Mouse (Mus musculus) kidney, postnatal 0 days (tissue): Measurements from ENCODE around the gene Fam184b. TPM values are rescaled to one million over a fixed set of nuclear protein-coding genes. Genes with fewer than 3 reads are reported as not detected.

Source experiments
- ATAC-seq: fragments of 200-750 bp; cut with Nextera tagmentation; replicated peaks from 2 replicates; pipeline ENCODE4 v1.8.0; 2017; ENCODE audit warnings: low read depth, moderate number of reproducible peaks, moderate TSS enrichment, moderate library complexity; ENCODE audit not compliant: low FRiP score
- DNase-seq: peaks from one replicate; pipeline ENCODE4 v3.0.0-alpha.2; 2016; ENCODE audit warnings: low spot score
- H3K27ac ChIP-seq: fragments of 300-500 bp; sonication (generic); 2 replicates; pipeline ENCODE4 v1.5.1; 2014; ENCODE audit warnings: mild to moderate bottlenecking
- H3K27me3 ChIP-seq: fragments of 300-500 bp; sonication (generic); 2 replicates; pipeline ENCODE4 v1.6.1; 2014; ENCODE audit warnings: low read length, mixed read lengths; ENCODE audit not compliant: insufficient read depth
- H3K36me3 ChIP-seq: fragments of 300-500 bp; sonication (generic); 2 replicates; pipeline ENCODE4 v1.6.1; 2014; ENCODE audit warnings: low read length, mixed read lengths; ENCODE audit not compliant: insufficient read depth
- H3K4me1 ChIP-seq: fragments of 300-500 bp; sonication (generic); replicated peaks from 2 replicates; pipeline ENCODE4 v1.6.1; 2014; ENCODE audit warnings: antibody characterized with exemption, low read length, mixed read lengths; ENCODE audit not compliant: insufficient read depth
- H3K4me2 ChIP-seq: fragments of 300-500 bp; sonication (generic); 2 replicates; pipeline ENCODE4 v1.6.1; 2014; ENCODE audit warnings: mild to moderate bottlenecking, low read length, moderate library complexity, mixed read lengths
- H3K4me3 ChIP-seq: fragments of 300-500 bp; sonication (generic); replicated peaks from 2 replicates; pipeline ENCODE4 v1.5.1; 2014; ENCODE audit warnings: low read depth, low read length
- H3K9ac ChIP-seq: fragments of 300-500 bp; sonication (generic); 2 replicates; pipeline ENCODE4 v1.6.1; 2014; ENCODE audit warnings: low read depth, low read length
- H3K9me3 ChIP-seq: fragments of 300-500 bp; sonication (generic); replicated peaks from 2 replicates; pipeline ENCODE4 v1.6.1; 2016; ENCODE audit warnings: low read length, inconsistent platforms, mixed read lengths
- CTCF ChIP-seq: IDR thresholded peaks from 2 replicates; pipeline ENCODE4 v1.5.1; 2016; ENCODE audit warnings: antibody characterized with exemption, low read depth, mild to moderate bottlenecking, moderate library complexity
- WGBS: fragments of 180-500 bp; shearing (Covaris S2); extraction: QIAGEN DNeasy Blood & Tissue Kit; methylation state at CpG from one replicate; pipeline ENCODE4 v1.1.7; 2014; 5-methylcytosine and 5-hydroxymethylcytosine counted together
- polyA plus RNA-seq: library from polyadenylated mRNA; unstranded; fragments of >200 nt; fragmentation: Nextera tagmentation; extraction: Ambion mirVana; gene quantifications from 2 replicates; pipeline ENCODE4 v1.2.1, GENCODE M21; 2015

Gene Fam184b
- polyA plus RNA-seq, result 2.4 and 2.6 TPM in 2 replicates

GRCm38 (mm10) chr5:45638806-45639714 lies at the start of gene Fam184b:
Gene Fam184b, minus strand, starts transcription at chr5:45639614.
- Histone ChIP-seq H3K4me3 (peak within 1 kb of the TSS; percentile 60), H3K4me1 (no peaks in the 10 kb centered on the region), H3K27me3 (no peaks in the 10 kb centered on the region), H3K27ac (peak within 1 kb of the TSS; percentile 36), H3K9ac (peak within 1 kb of the TSS; percentile 52), H3K9me3 (no peaks in the 10 kb centered on the region), H3K36me3 (no peaks in the 10 kb centered on the region), H3K4me2 (peak within 1 kb of the TSS; percentile 97)
- DNase-seq (peak; percentile 40), ATAC-seq (peak; percentile 77)
- no peak for TF ChIP-seq CTCF
- WGBS, result 1% methylated on average over 48 of the region's 48 CpGs

DNA sequence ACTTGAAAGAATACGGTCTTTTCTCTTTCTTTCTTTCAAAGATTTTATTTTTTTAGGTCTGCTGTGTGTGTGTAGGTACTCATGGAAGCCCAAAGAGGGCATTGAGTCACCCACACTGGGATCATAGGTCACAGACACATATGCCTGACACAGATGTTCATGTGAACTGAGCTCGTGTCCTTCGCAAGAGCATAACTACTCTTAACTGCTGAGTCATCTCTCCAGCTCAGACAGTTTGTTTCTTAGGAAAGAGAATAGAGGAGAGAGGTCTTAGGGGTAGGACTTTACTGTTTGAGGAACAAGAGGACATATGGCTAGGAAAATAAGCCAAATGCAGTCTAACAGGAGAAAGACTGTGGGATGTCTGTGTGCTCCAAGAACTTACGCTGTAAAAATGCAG lies 49.7 kb upstream of the Fam184b start:
- ATAC-seq (no peak), DNase-seq (no peak)
- Histone ChIP-seq H3K27me3 (no peaks in the 10 kb centered on the region), H3K4me1 (no peaks in the 10 kb centered on the region), H3K4me3 (no peak overlapping the region), H3K36me3 (no peaks in the 10 kb centered on the region), H3K4me2 (no peak overlapping the region), H3K9me3 (no peaks in the 10 kb centered on the region), H3K9ac (no peak overlapping the region), H3K27ac (no peak overlapping the region)
- 83% methylated on average over 4 of the region's 4 CpGs for WGBS
- TF ChIP-seq CTCF, result no peak

- Histone ChIP-seq H3K27me3 (no peaks in the 10 kb centered on the region), H3K4me2 (no peak overlapping the region), H3K4me1 (no peaks in the 10 kb centered on the region), H3K27ac (no peak overlapping the region), H3K4me3 (no peak overlapping the region), H3K9me3 (no peaks in the 10 kb centered on the region), H3K36me3 (no peaks in the 10 kb centered on the region), H3K9ac (no peak overlapping the region)
- ATAC-seq (no peak), DNase-seq (no peak)
- WGBS, result 96% methylated on average over 3 of the region's 3 CpGs
- no peak for TF ChIP-seq CTCF
Observed at GRCm38 (mm10) chr5:45686223-45686622, 46.8 kb upstream of the Fam184b start.

DNA sequence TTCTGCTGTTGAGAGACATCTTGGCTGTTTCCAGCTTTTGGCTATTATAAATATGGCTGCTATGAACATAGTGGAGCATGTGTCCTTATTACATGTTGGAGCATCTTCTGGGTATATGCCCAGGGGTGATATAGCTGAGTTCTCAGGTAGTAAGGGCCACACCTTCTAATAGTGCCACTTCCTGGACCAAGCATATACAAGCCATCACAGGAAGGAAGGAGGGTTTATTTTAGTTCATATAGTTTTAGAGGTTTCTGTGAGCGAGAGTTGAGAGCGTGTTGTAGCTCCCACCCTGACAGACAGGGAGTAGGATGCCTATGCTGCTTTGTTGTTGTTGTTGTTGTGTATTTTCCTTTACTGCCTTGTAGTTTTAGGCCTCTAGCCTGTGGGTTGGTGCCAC lies 45.8 kb upstream of the Fam184b start:
- ATAC-seq, result no peak
- H3K9me3 ChIP-seq, result no peaks in the 10 kb centered on the region
- TF ChIP-seq CTCF, result no peak
- no peaks in the 10 kb centered on the region for H3K36me3 ChIP-seq
- DNase-seq, result no peak
- H3K27ac ChIP-seq, result no peak overlapping the region
- WGBS, result 98% methylated on average over 2 of the region's 2 CpGs
- H3K4me3 ChIP-seq, result no peak overlapping the region
- H3K4me2 ChIP-seq, result no peak overlapping the region
- no peak overlapping the region for H3K9ac ChIP-seq
- H3K4me1 ChIP-seq, result no peaks in the 10 kb centered on the region
- no peaks in the 10 kb centered on the region for H3K27me3 ChIP-seq

GRCm38 (mm10) chr5:45683388-45683787 lies 44.0 kb upstream of the Fam184b start:
- Histone ChIP-seq H3K4me1 (no peaks in the 10 kb centered on the region), H3K36me3 (0 out of 2 replicates have a peak, but pooled peaks cover 6% of the 10 kb centered on the region)
- 97% methylated on average over 1 of the region's 1 CpGs for WGBS

GRCm38 (mm10) chr5:45679955-45680354 lies 40.5 kb upstream of the Fam184b start:
- TF ChIP-seq CTCF, result no peak
- Histone ChIP-seq H3K36me3 (peaks cover 16% of the 10 kb centered on the region; the same call in 1 of the 2 replicates), H3K4me3 (no peak overlapping the region)

More at GRCm38 (mm10) chr5:45683388-45683787, 44.0 kb upstream of the Fam184b start:
- H3K27me3 ChIP-seq, result no peaks in the 10 kb centered on the region
- no peak for DNase-seq
- TF ChIP-seq CTCF, result no peak
- no peak overlapping the region for H3K4me2 ChIP-seq
- H3K27ac ChIP-seq, result no peak overlapping the region
- ATAC-seq, result no peak
- no peak overlapping the region for H3K9ac ChIP-seq
- H3K9me3 ChIP-seq, result no peaks in the 10 kb centered on the region
- no peak overlapping the region for H3K4me3 ChIP-seq

More at GRCm38 (mm10) chr5:45679955-45680354, 40.5 kb upstream of the Fam184b start:
- H3K4me2 ChIP-seq, result no peak overlapping the region
- H3K4me1 ChIP-seq, result no peaks in the 10 kb centered on the region
- no peak for DNase-seq
- H3K9me3 ChIP-seq, result no peaks in the 10 kb centered on the region
- no peaks in the 10 kb centered on the region for H3K27me3 ChIP-seq
- no peak overlapping the region for H3K27ac ChIP-seq
- ATAC-seq, result no peak
- H3K9ac ChIP-seq, result no peak overlapping the region
